ENCODE assay signal across 8 mouse cellular contexts in genomic region chr1:86582451-86583096, GRCm38 (mm10). TPM values are rescaled to one million over a fixed set of nuclear protein-coding genes. Genes with fewer than 3 reads are reported as not detected.
DNase-seq lines count a peak whose midpoint lies in the region; ATAC-seq and TF ChIP-seq lines count a peak whose summit lies in the region.

Gene Pde6d (minus strand): TSS chr1:86582629.
Gene Cops7b (plus strand): TSS chr1:86582904.

- peaks cover 10% of the 10 kb centered on the region for H3K36me3 ChIP-seq in forebrain, embryonic 10.5 days (replicated peaks)
- H3K36me3 ChIP-seq in heart, embryonic 15.5 days = no peaks in the 10 kb centered on the region
- no peaks in the 10 kb centered on the region; the same call in 1 of the 2 replicates for H3K36me3 ChIP-seq in liver, embryonic 14.5 days (replicated peaks; ENCODE audit: control insufficient read depth, insufficient read depth, low read depth)
- H3K36me3 ChIP-seq in neural tube, embryonic 11.5 days (ENCODE audit: control insufficient read depth, insufficient read depth, low read length) = no peaks in the 10 kb centered on the region
- H3K36me3 ChIP-seq in stomach, postnatal 0 days (ENCODE audit: control insufficient read depth, insufficient read depth, low read length) = no peaks in the 10 kb centered on the region

- H3K9ac ChIP-seq in heart, embryonic 15.5 days = peak within 1 kb of the TSS; percentile 75
- peak within 1 kb of the TSS; percentile 89 for H3K9ac ChIP-seq in liver, embryonic 14.5 days (replicated peaks)
- H3K9ac ChIP-seq in neural tube, embryonic 11.5 days (ENCODE audit: low read length) = peak within 1 kb of the TSS; percentile 77
- H3K9ac ChIP-seq in stomach, postnatal 0 days (ENCODE audit: low read length) = peak within 1 kb of the TSS; percentile 71

- H3K27me3 ChIP-seq in forebrain, embryonic 10.5 days (ENCODE audit: poor library complexity, severe bottlenecking) = no peaks in the 10 kb centered on the region
- H3K27me3 ChIP-seq in heart, embryonic 15.5 days = no peaks in the 10 kb centered on the region
- H3K27me3 ChIP-seq in liver, embryonic 14.5 days (ENCODE audit: control insufficient read depth, insufficient read depth, low read length) = no peaks in the 10 kb centered on the region
- no peaks in the 10 kb centered on the region for H3K27me3 ChIP-seq in neural tube, embryonic 11.5 days (ENCODE audit: control insufficient read depth, insufficient read depth, low read length)
- no peaks in the 10 kb centered on the region for H3K27me3 ChIP-seq in stomach, postnatal 0 days (ENCODE audit: control insufficient read depth, insufficient read depth, low read length)

- no peaks in the 10 kb centered on the region for H3K9me3 ChIP-seq in forebrain, embryonic 10.5 days
- no peaks in the 10 kb centered on the region for H3K9me3 ChIP-seq in heart, embryonic 15.5 days (replicated peaks)
- H3K9me3 ChIP-seq in liver, embryonic 14.5 days (ENCODE audit: control insufficient read depth, low read length) = no peaks in the 10 kb centered on the region
- H3K9me3 ChIP-seq in neural tube, embryonic 11.5 days (ENCODE audit: control insufficient read depth, low read length) = no peaks in the 10 kb centered on the region
- H3K9me3 ChIP-seq in stomach, postnatal 0 days (ENCODE audit: control insufficient read depth, low read length) = no peaks in the 10 kb centered on the region

- DNase-seq in CD8-positive naive resting alpha-beta T cell, adult 2 months (ENCODE audit: low read depth in 2 of 2, low spot score in 2 of 2) = peak; percentile 79 to 88
- peak; percentile 93 for DNase-seq in c-Kit-positive CD71-negative TER-119-negative erythroid progenitor cells, embryonic 14.5 days (ENCODE audit: low read depth)
- DNase-seq in forebrain, embryonic 10.5 days (ENCODE audit: extremely low spot score, low spot score) = peak; percentile 94
- peak; percentile 97 to 98 for DNase-seq in kidney, postnatal 25 days
- peak; percentile 95 to 96 (median 96) for DNase-seq in liver, embryonic 14.5 days (ENCODE audit: low read depth in 3 of 3, low spot score in 3 of 3)
- peak; percentile 96 for DNase-seq in neural tube, embryonic 11.5 days (ENCODE audit: low spot score)
- peak; percentile 94 for DNase-seq in stomach, postnatal 0 days (ENCODE audit: low spot score)

- peak; percentile 95 for ATAC-seq in heart, embryonic 15.5 days (replicated peaks; ENCODE audit: insufficient number of reproducible peaks, insufficient read depth, low FRiP score, low read depth)
- peak; percentile 97 for ATAC-seq in liver, embryonic 14.5 days (ENCODE audit: insufficient read depth)
- peak; percentile 97 for ATAC-seq in neural tube, embryonic 11.5 days (ENCODE audit: insufficient read depth, low FRiP score, low TSS enrichment)
- peak; percentile 98 for ATAC-seq in stomach, postnatal 0 days (ENCODE audit: low FRiP score, low TSS enrichment)

- H3K27ac ChIP-seq in forebrain, embryonic 10.5 days = peak within 1 kb of the TSS; percentile 93
- peak within 1 kb of the TSS; percentile 70 for H3K27ac ChIP-seq in heart, embryonic 15.5 days
- peak within 1 kb of the TSS; percentile 29 for H3K27ac ChIP-seq in liver, embryonic 14.5 days
- 0 out of 2 replicates have a peak within 1 kb of the TSS, but pooled peaks have one; percentile 35 for H3K27ac ChIP-seq in neural tube, embryonic 11.5 days (ENCODE audit: low read depth, low read length)
- peak within 1 kb of the TSS; percentile 70; the same call in 1 of the 2 replicates for H3K27ac ChIP-seq in stomach, postnatal 0 days (replicated peaks)

- peak within 1 kb of the TSS; percentile 68 for H3K4me2 ChIP-seq in heart, embryonic 15.5 days
- H3K4me2 ChIP-seq in liver, embryonic 14.5 days (ENCODE audit: low read depth) = peak within 1 kb of the TSS; percentile 84
- H3K4me2 ChIP-seq in neural tube, embryonic 11.5 days (ENCODE audit: low read depth) = peak within 1 kb of the TSS; percentile 73
- H3K4me2 ChIP-seq in stomach, postnatal 0 days (replicated peaks; ENCODE audit: low read depth) = peak within 1 kb of the TSS; percentile 79

- no peak for TF ChIP-seq CTCF in liver, embryonic 14.5 days (IDR thresholded peaks at IDR 0.05; ENCODE audit: low read depth)
- TF ChIP-seq CTCF in stomach, postnatal 0 days (IDR thresholded peaks at IDR 0.05; ENCODE audit: low read depth) = no peak

- WGBS in forebrain, embryonic 10.5 days = under 1% methylated on average over 26 of the region's 26 CpGs
- whole genome bisulfite sequencing in heart, embryonic 15.5 days = 1% methylated on average over 26 of the region's 26 CpGs
- under 1% methylated on average over 26 of the region's 26 CpGs for WGBS in liver, embryonic 14.5 days (ENCODE audit: insufficient replicate concordance)
- WGBS in neural tube, embryonic 11.5 days = under 1% methylated on average over 26 of the region's 26 CpGs
- 1% methylated on average over 26 of the region's 26 CpGs for WGBS in stomach, postnatal 0 days

- no peak for TF ChIP-seq EP300 in liver, embryonic 14.5 days (IDR thresholded peaks at IDR 0.05; ENCODE audit: low read depth)
- TF ChIP-seq EP300 in stomach, postnatal 0 days (optimal IDR thresholded peaks at IDR 0.05) = no peak

- peak within 1 kb of the TSS; percentile 66 for H3K4me3 ChIP-seq in forebrain, embryonic 10.5 days
- H3K4me3 ChIP-seq in heart, embryonic 15.5 days = peak within 1 kb of the TSS; percentile 66
- peak within 1 kb of the TSS; percentile 76 to 89 for H3K4me3 ChIP-seq in liver, embryonic 14.5 days (ENCODE audit: insufficient read depth in 1 of 2, low read depth in 2 of 2, low read length in 2 of 2)
- peak within 1 kb of the TSS; percentile 71 for H3K4me3 ChIP-seq in neural tube, embryonic 11.5 days (ENCODE audit: low read depth, low read length)
- peak within 1 kb of the TSS; percentile 92 for H3K4me3 ChIP-seq in stomach, postnatal 0 days (ENCODE audit: low read depth, low read length)

- H3K4me1 ChIP-seq in forebrain, embryonic 10.5 days = peaks cover 28% of the 10 kb centered on the region
- peaks cover 19% of the 10 kb centered on the region for H3K4me1 ChIP-seq in heart, embryonic 15.5 days (replicated peaks)
- peaks cover 15 to 17% of the 10 kb centered on the region in 2 experiments for H3K4me1 ChIP-seq in liver, embryonic 14.5 days (replicated peaks; ENCODE audit: control insufficient read depth in 2 of 2, insufficient read depth in 2 of 2, low read length in 1 of 2)
- H3K4me1 ChIP-seq in neural tube, embryonic 11.5 days (ENCODE audit: control insufficient read depth, insufficient read depth, low read length) = 0 out of 2 replicates have a peak, but pooled peaks cover 3% of the 10 kb centered on the region
- H3K4me1 ChIP-seq in stomach, postnatal 0 days (replicated peaks; ENCODE audit: control insufficient read depth, insufficient read depth) = peaks cover 4% of the 10 kb centered on the region; the same call in 1 of the 2 replicates

RNA-seq across cellular contexts. Expression of gene Pde6d, which starts in this region (rescaled TPM):
- polyA plus RNA-seq in forebrain, embryonic 10.5 days (2016; fragmentation: Nextera tagmentation; extraction: Ambion mirVana) = 64.3 and 68.0 TPM in 2 replicates
- 61.6 and 73.0 TPM in 2 replicates for polyA plus RNA-seq in heart, embryonic 15.5 days (2015; fragmentation: Nextera tagmentation; extraction: Ambion mirVana)
- polyA plus RNA-seq in liver, embryonic 14.5 days (2012; rRNA removed) = 18.0 and 20.0 TPM in 2 replicates
- polyA plus RNA-seq in liver, embryonic 14.5 days (2014; fragmentation: Nextera tagmentation; extraction: Ambion mirVana) = 23.6 and 25.2 TPM in 2 replicates
- 77.9 and 83.2 TPM in 2 replicates for polyA plus RNA-seq in neural tube, embryonic 11.5 days (2014; fragmentation: Nextera tagmentation; extraction: Ambion mirVana)
- polyA plus RNA-seq in stomach, postnatal 0 days (2015; fragmentation: Nextera tagmentation; extraction: Ambion mirVana) = 33.6 and 38.2 TPM in 2 replicates

RNA-seq across cellular contexts. Expression of gene Cops7b, which starts in this region (rescaled TPM):
- 74.3 and 75.9 TPM in 2 replicates for polyA plus RNA-seq in forebrain, embryonic 10.5 days (2016; fragmentation: Nextera tagmentation; extraction: Ambion mirVana)
- 21.7 and 25.3 TPM in 2 replicates for polyA plus RNA-seq in heart, embryonic 15.5 days (2015; fragmentation: Nextera tagmentation; extraction: Ambion mirVana)
- 16.3 and 16.5 TPM in 2 replicates for polyA plus RNA-seq in liver, embryonic 14.5 days (2012; rRNA removed)
- 11.4 and 12.2 TPM in 2 replicates for polyA plus RNA-seq in liver, embryonic 14.5 days (2014; fragmentation: Nextera tagmentation; extraction: Ambion mirVana)
- 63.7 and 65.4 TPM in 2 replicates for polyA plus RNA-seq in neural tube, embryonic 11.5 days (2014; fragmentation: Nextera tagmentation; extraction: Ambion mirVana)
- 14.9 and 16.2 TPM in 2 replicates for polyA plus RNA-seq in stomach, postnatal 0 days (2015; fragmentation: Nextera tagmentation; extraction: Ambion mirVana)

Comparison
In these comparisons a context has a peak if more than half of its experiments do, and no peak if none do; other contexts are left out.
1. Peak in every context shown above with its lines: DNase-seq, ATAC-seq, H3K4me3 ChIP-seq and H3K27ac ChIP-seq.
2. H3K27ac ChIP-seq: peak in every context shown above with its lines; median percentile 93 in forebrain, embryonic 10.5 days; 70 in heart, embryonic 15.5 days; 70 in stomach, postnatal 0 days; 35 in neural tube, embryonic 11.5 days; 29 in liver, embryonic 14.5 days.